Mouse (Mus musculus) embryonic facial prominence, embryonic 14.5 days (tissue): ENCODE measurements around the gene Dock4. TPM values are rescaled to one million over a fixed set of nuclear protein-coding genes. Genes with fewer than 3 reads are reported as not detected.

Experiments used
- ATAC-seq: fragments of 200-750 bp; cut with Nextera tagmentation; 2 replicates; pipeline ENCODE4 v1.8.0; 2017; ENCODE audit warnings: low read depth, moderate number of reproducible peaks, moderate TSS enrichment
- DNase-seq: peaks from one replicate; pipeline ENCODE4 v3.0.0-alpha.2; 2015; ENCODE audit warnings: low spot score
- H3K27ac ChIP-seq: fragments of 300-500 bp; sonication (generic); replicated peaks from 2 replicates; pipeline ENCODE4 v1.5.1; 2014; ENCODE audit warnings: low read depth, mild to moderate bottlenecking, low read length, moderate library complexity
- H3K27me3 ChIP-seq: fragments of 300-500 bp; sonication (generic); replicated peaks from 2 replicates; pipeline ENCODE4 v1.6.1; 2014; ENCODE audit warnings: low read length; ENCODE audit not compliant: control insufficient read depth, insufficient read depth
- H3K36me3 ChIP-seq: fragments of 300-500 bp; sonication (generic); 2 replicates; pipeline ENCODE4 v1.6.1; 2014; ENCODE audit warnings: low read length, mixed read lengths; ENCODE audit not compliant: control insufficient read depth, insufficient read depth
- H3K4me1 ChIP-seq: fragments of 300-500 bp; sonication (generic); 2 replicates; pipeline ENCODE4 v1.6.1; 2014; ENCODE audit warnings: antibody characterized with exemption, low read length; ENCODE audit not compliant: control insufficient read depth, insufficient read depth
- H3K4me2 ChIP-seq: fragments of 300-500 bp; sonication (generic); 2 replicates; pipeline ENCODE4 v1.6.1; 2014; ENCODE audit warnings: low read depth, mild to moderate bottlenecking, low read length, moderate library complexity, mixed read lengths
- H3K4me3 ChIP-seq: fragments of 300-500 bp; sonication (generic); 2 replicates; pipeline ENCODE4 v1.5.1; 2014; ENCODE audit warnings: low read depth, mild to moderate bottlenecking, low read length
- H3K9ac ChIP-seq: fragments of 300-500 bp; sonication (generic); 2 replicates; pipeline ENCODE4 v1.6.1; 2014; ENCODE audit warnings: low read depth, mild to moderate bottlenecking, low read length, moderate library complexity, mixed read lengths
- H3K9me3 ChIP-seq: fragments of 300-500 bp; sonication (generic); 2 replicates; pipeline ENCODE4 v1.6.1; 2016; ENCODE audit warnings: low read length; ENCODE audit not compliant: control insufficient read depth
- WGBS: fragments of 180-500 bp; shearing (Covaris S2); extraction: QIAGEN DNeasy Blood & Tissue Kit; methylation state at CpG from one replicate; pipeline ENCODE4 v1.1.7; 2014; 5-methylcytosine and 5-hydroxymethylcytosine counted together
- polyA plus RNA-seq: library from polyadenylated mRNA; unstranded; fragments of >200 nt; fragmentation: Nextera tagmentation; extraction: Ambion mirVana; gene quantifications from 2 replicates; pipeline ENCODE4 v1.2.1, GENCODE M21; 2014

Gene Dock4
- polyA plus RNA-seq, 1 experiment from 2014 or later, result 9.2 TPM

DNA sequence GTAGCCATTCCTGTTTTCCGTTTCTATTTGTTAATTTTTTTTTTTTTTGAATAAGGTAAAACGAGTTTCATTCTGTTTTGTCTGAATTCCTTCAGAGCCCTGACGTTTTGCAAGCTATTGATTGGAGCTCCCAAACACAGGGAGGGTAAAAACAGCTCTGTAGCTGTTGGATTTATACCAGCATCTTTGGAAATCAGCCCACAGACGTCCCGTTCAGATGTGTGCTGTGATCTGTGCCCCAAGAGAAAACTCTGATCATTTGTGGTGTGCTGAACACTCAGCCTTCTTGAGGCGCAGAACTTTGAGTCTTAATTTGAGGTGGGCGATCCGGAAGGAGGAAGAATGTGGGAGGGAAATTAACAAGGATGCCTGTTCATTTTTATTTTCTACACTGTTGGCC is 62.7 kb downstream of the Dock4 start:
- H3K4me3 ChIP-seq, result no peak overlapping the region
- H3K9me3 ChIP-seq, result no peaks in the 10 kb centered on the region
- no peaks in the 10 kb centered on the region for H3K27me3 ChIP-seq
- peaks cover 10% of the 10 kb centered on the region for H3K4me1 ChIP-seq
- 0 out of 2 replicates have a peak overlapping the region, but pooled peaks have one; percentile 2 for H3K4me2 ChIP-seq
- H3K9ac ChIP-seq, result no peak overlapping the region
- no peak for ATAC-seq
- H3K36me3 ChIP-seq, result no peaks in the 10 kb centered on the region
- WGBS, result 34% methylated on average over 8 of the region's 8 CpGs
- H3K27ac ChIP-seq, result no peak overlapping the region; the same call in 1 of the 2 replicates
- DNase-seq, result no peak

DNA sequence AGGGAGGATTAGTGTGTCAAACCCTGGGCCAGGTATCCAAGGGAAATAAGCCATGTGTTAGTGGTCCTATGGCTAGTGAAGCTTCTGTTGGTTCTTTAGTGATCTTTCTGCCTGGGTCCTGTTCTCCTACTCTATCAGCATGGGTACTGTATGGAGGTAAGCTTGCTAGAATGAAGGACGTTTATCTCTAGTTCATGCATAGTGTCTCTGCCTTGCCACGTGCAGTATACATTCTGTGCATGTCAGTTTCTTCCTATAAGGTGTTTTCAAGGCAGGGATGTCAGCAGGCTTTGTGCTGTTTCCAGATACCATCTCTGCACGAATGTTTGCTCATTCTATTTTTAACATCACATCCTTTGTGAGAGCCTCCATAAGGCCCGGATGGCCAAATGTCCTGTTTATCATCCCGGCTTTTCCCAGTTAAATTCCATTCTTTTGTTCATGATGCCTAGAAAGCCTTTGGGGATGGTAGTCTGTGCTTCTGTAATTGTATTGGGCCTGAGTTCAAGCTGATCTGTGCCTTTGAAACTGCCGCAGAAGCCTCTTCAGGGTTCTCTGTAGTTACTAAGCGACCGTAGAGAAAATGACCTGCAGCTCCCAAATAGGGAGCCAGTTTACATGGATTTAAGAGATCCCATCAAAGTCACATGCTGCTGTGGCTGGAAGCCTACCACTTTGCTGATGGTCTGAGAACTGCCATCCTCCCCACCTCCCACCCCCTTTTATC is 66.1 kb downstream of the Dock4 start:
- Histone ChIP-seq H3K4me3 (no peak overlapping the region), H3K4me1 (no peaks in the 10 kb centered on the region), H3K36me3 (no peaks in the 10 kb centered on the region), H3K4me2 (no peak overlapping the region), H3K9ac (no peak overlapping the region), H3K27ac (no peak overlapping the region), H3K27me3 (no peaks in the 10 kb centered on the region), H3K9me3 (no peaks in the 10 kb centered on the region)
- ATAC-seq (no peak), DNase-seq (no peak)
- 73% methylated on average over 8 of the region's 8 CpGs for WGBS

DNA sequence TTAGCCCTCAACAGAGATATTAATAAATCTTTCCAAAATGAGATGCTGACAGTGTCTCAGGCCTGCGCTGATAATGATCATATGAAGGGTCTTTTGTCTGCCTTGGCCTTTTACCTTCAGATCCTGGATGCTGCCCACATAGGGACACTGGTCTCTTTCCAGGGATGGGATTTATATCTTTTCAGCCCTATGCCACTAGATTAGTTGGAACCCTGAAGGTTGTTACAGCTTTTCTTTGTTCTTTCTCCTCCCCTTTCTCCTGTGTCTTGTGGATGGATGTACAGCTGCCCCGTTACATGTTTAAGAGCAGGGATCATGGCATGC is 66.6 kb downstream of the Dock4 start:
- H3K27me3 ChIP-seq, result no peaks in the 10 kb centered on the region
- 82% methylated on average over 2 of the region's 2 CpGs for WGBS
- no peak overlapping the region for H3K4me3 ChIP-seq
- no peak overlapping the region for H3K9ac ChIP-seq
- DNase-seq (no peak), ATAC-seq (no peak)
- H3K4me2 ChIP-seq, result no peak overlapping the region
- no peaks in the 10 kb centered on the region for H3K4me1 ChIP-seq
- no peaks in the 10 kb centered on the region for H3K36me3 ChIP-seq
- no peaks in the 10 kb centered on the region for H3K9me3 ChIP-seq
- no peak overlapping the region for H3K27ac ChIP-seq

GRCm38 (mm10) chr12:40512994-40513393 is 67.2 kb downstream of the Dock4 start:
- Histone ChIP-seq H3K27ac (no peak overlapping the region), H3K9me3 (no peaks in the 10 kb centered on the region), H3K36me3 (no peaks in the 10 kb centered on the region), H3K4me1 (no peaks in the 10 kb centered on the region), H3K27me3 (no peaks in the 10 kb centered on the region), H3K4me2 (no peak overlapping the region), H3K9ac (no peak overlapping the region), H3K4me3 (no peak overlapping the region)
- DNase-seq, result no peak
- no peak for ATAC-seq
- 79% methylated on average over 7 of the region's 7 CpGs for WGBS

GRCm38 (mm10) chr12:40514021-40514420 is 68.3 kb downstream of the Dock4 start:
- Histone ChIP-seq H3K4me3 (no peak overlapping the region), H3K27ac (no peak overlapping the region), H3K4me2 (no peak overlapping the region), H3K4me1 (no peaks in the 10 kb centered on the region), H3K9ac (no peak overlapping the region), H3K27me3 (no peaks in the 10 kb centered on the region), H3K9me3 (no peaks in the 10 kb centered on the region), H3K36me3 (no peaks in the 10 kb centered on the region)
- ATAC-seq (peak; percentile 9; the same call in 1 of the 2 replicates), DNase-seq (no peak)
- WGBS, result 63% methylated on average over 6 of the region's 6 CpGs

DNA sequence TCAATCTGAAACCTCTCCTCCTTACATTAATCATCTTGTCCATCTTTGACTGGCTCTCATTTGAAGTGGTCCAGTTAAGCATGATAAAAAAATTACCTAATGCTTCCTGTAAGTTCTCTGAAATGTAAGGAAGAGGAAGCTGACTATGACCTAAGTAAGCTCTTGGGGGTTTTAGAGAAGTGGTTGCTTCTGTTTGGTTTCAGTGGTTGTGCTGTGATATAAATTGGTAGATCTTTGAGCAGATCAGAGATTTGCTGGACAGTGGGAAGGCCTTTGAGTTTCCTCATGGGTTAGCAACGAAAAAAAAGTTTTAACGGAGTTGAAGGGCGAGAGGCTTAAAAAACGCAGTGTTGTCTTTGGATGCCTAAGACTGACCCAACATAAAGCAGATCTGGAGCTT is 76.7 kb downstream of the Dock4 start:
- no peak overlapping the region for H3K27ac ChIP-seq
- DNase-seq, result no peak
- H3K9ac ChIP-seq, result no peak overlapping the region
- H3K4me3 ChIP-seq, result no peak overlapping the region
- no peak for ATAC-seq
- H3K9me3 ChIP-seq, result no peaks in the 10 kb centered on the region
- no peaks in the 10 kb centered on the region for H3K36me3 ChIP-seq
- H3K27me3 ChIP-seq, result no peaks in the 10 kb centered on the region
- no peak overlapping the region for H3K4me2 ChIP-seq
- H3K4me1 ChIP-seq, result no peaks in the 10 kb centered on the region
- 75% methylated on average over 4 of the region's 4 CpGs for WGBS

GRCm38 (mm10) chr12:40523020-40523419 is 77.3 kb downstream of the Dock4 start:
- Histone ChIP-seq H3K9me3 (no peaks in the 10 kb centered on the region), H3K36me3 (no peaks in the 10 kb centered on the region), H3K9ac (no peak overlapping the region), H3K4me1 (no peaks in the 10 kb centered on the region), H3K27me3 (no peaks in the 10 kb centered on the region), H3K27ac (no peak overlapping the region), H3K4me3 (no peak overlapping the region), H3K4me2 (no peak overlapping the region)
- WGBS, result 85% methylated on average over 4 of the region's 4 CpGs
- ATAC-seq, result no peak
- DNase-seq, result no peak

GRCm38 (mm10) chr12:40525045-40525444 is 79.3 kb downstream of the Dock4 start:
- Histone ChIP-seq H3K9ac (no peak overlapping the region), H3K4me3 (no peak overlapping the region), H3K36me3 (no peaks in the 10 kb centered on the region), H3K9me3 (no peaks in the 10 kb centered on the region), H3K4me2 (no peak overlapping the region), H3K27ac (no peak overlapping the region), H3K27me3 (no peaks in the 10 kb centered on the region), H3K4me1 (no peaks in the 10 kb centered on the region)
- ATAC-seq (no peak), DNase-seq (no peak)
- 72% methylated on average over 3 of the region's 3 CpGs for WGBS
